Mouse (Mus musculus): ENCODE results near the gene Ccdc151.

DNA sequence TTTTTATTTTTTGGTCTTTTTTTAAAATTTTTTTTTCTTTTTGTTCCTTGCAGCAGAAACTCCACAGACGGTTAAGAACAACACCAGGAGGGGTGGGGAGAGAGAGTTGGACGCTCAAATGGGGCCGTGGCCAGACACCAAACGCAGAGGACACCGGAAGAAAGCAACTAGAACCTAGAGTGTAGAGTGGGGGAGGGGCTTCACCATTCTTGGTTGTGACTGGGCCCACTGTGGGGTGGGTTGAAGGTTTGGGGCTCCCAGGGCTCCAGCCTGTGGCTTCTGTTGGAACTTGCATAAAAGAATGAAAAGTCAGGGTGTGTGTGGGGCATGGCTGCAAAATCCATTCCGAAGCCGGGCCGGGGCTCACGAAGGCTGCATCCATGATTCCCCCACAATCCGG, 13.8 kb upstream of the Ccdc151 start:
- TF ChIP-seq CTCF (IDR thresholded peaks at IDR 0.05; ENCODE audit: low read depth) (no peak), EP300 (IDR thresholded peaks at IDR 0.05; ENCODE audit: low read depth) (no peak)

All from liver, embryonic 14.5 days (tissue).